Mouse (Mus musculus) CH12.LX (cell line): ENCODE measurements at regions not wholly inside any gene's neighbourhood (a gene's known extent, or its start where the extent isn't known, plus 50 kb on each side); places are given as distances from the start of the nearest gene placed in this dataset.

ENCODE experiments used
- DNase-seq: peaks from one replicate; pipeline ENCODE4 v3.0.0-alpha.2; 2013; ENCODE audit errors: extremely low read depth
- H3K27ac ChIP-seq: 2 replicates; pipeline ENCODE4 v1.5.1; 2012; ENCODE audit warnings: low read depth, mild to moderate bottlenecking, control low read depth, moderate library complexity; ENCODE audit not compliant: insufficient read depth
- H3K27me3 ChIP-seq: replicated peaks from 2 replicates; pipeline ENCODE3; 2012; ENCODE audit warnings: inconsistent platforms
- H3K36me3 ChIP-seq, 2 experiments: replicated peaks in 1 of 2; 2 replicates each; pipeline versions ENCODE3 to v1.6.1; 2012; ENCODE audit warnings: inconsistent platforms in 1 of 2, low read length in 1 of 2, mild to moderate bottlenecking in 1 of 2, mixed read lengths in 1 of 2, moderate library complexity in 1 of 2; ENCODE audit not compliant: control insufficient read depth in 1 of 2, insufficient read depth in 1 of 2
- H3K4me1 ChIP-seq, 2 experiments: 2 replicates each; pipeline ENCODE4 v1.6.1; 2012; ENCODE audit warnings: inconsistent platforms in 1 of 2, moderate library complexity in 1 of 2; ENCODE audit not compliant: insufficient read depth in 2 of 2, control insufficient read depth in 1 of 2
- H3K4me2 ChIP-seq: 2 replicates; pipeline ENCODE4 v1.6.1; 2012; ENCODE audit warnings: low read depth, mild to moderate bottlenecking, control low read depth; ENCODE audit not compliant: poor library complexity, insufficient read depth, severe bottlenecking
- H3K4me3 ChIP-seq, 3 experiments: fragments of 150-350 bp in 1 of 3; sonication (generic) in 1 of 3; replicated peaks in 1 of 3; 2 replicates each; pipeline versions ENCODE3 to v1.5.1; 2011 to 2012; ENCODE audit warnings: low read depth in 2 of 3, low read length in 2 of 3, mild to moderate bottlenecking in 2 of 3, moderate library complexity in 2 of 3, control low read depth in 1 of 3, improper control_type of control experiment in 1 of 3, inconsistent platforms in 1 of 3, mixed read lengths in 1 of 3; ENCODE audit not compliant: poor library complexity in 1 of 3
- H3K79me2 ChIP-seq: replicated peaks from 2 replicates; pipeline ENCODE4 v1.6.1; 2012; ENCODE audit warnings: mild to moderate bottlenecking, moderate library complexity; ENCODE audit not compliant: control insufficient read depth, poor library complexity, insufficient read depth, severe bottlenecking; ENCODE audit errors: extremely low read depth
- H3K9ac ChIP-seq: 2 replicates; pipeline ENCODE4 v1.6.1; 2012; ENCODE audit warnings: low read depth, mild to moderate bottlenecking, control low read depth, moderate library complexity; ENCODE audit not compliant: insufficient read depth
- H3K9me3 ChIP-seq: replicated peaks from 2 replicates; pipeline ENCODE3; 2012; ENCODE audit warnings: low read length, inconsistent platforms, mixed read lengths
- CTCF ChIP-seq, 2 experiments: IDR thresholded peaks in 1 of 2; conservative IDR thresholded peaks in 1 of 2; 2 replicates each; pipeline ENCODE4 v1.5.1; 2011 to 2012; ENCODE audit warnings: low read depth in 2 of 2, low read length in 2 of 2, improper control_type of control experiment in 1 of 2, inconsistent platforms in 1 of 2, mild to moderate bottlenecking in 1 of 2, moderate library complexity in 1 of 2
- E2F4 ChIP-seq: IDR thresholded peaks from 2 replicates; pipeline ENCODE4 v1.6.1; 2011; ENCODE audit warnings: low read depth, low read length, improper control_type of control experiment; ENCODE audit not compliant: insufficient replicate concordance
- ELF1 ChIP-seq: IDR thresholded peaks from 2 replicates; pipeline ENCODE4 v1.6.1; 2014; ENCODE audit warnings: low read depth, mild to moderate bottlenecking, inconsistent platforms, low read length, improper control_type of control experiment
- EP300 ChIP-seq: IDR thresholded peaks from 2 replicates; pipeline ENCODE4 v1.6.1; 2011; ENCODE audit warnings: low read length, improper control_type of control experiment
- MAZ ChIP-seq: IDR thresholded peaks from 2 replicates; pipeline ENCODE4 v1.6.1; 2012; ENCODE audit warnings: low read depth, mild to moderate bottlenecking, inconsistent platforms, low read length, improper control_type of control experiment, moderate library complexity
- MEF2A ChIP-seq: IDR thresholded peaks from 2 replicates; pipeline ENCODE4 v1.6.1; 2014; ENCODE audit warnings: low read depth, mild to moderate bottlenecking, inconsistent platforms, low read length, improper control_type of control experiment, borderline replicate concordance
- RAD21 ChIP-seq: IDR thresholded peaks from 2 replicates; pipeline ENCODE4 v1.6.1; 2011; ENCODE audit warnings: low read depth, mild to moderate bottlenecking, low read length, improper control_type of control experiment, moderate library complexity
- SMC3 ChIP-seq: IDR thresholded peaks from 2 replicates; pipeline ENCODE4 v1.6.1; 2011; ENCODE audit warnings: low read depth, low read length, improper control_type of control experiment
- ZKSCAN1 ChIP-seq: IDR thresholded peaks from 2 replicates; pipeline ENCODE4 v1.6.1; 2012; ENCODE audit warnings: low read depth, inconsistent platforms, low read length, improper control_type of control experiment, borderline replicate concordance
- ZMIZ1 ChIP-seq: IDR thresholded peaks from 2 replicates; pipeline ENCODE4 v1.6.1; 2012; ENCODE audit warnings: low read depth, mild to moderate bottlenecking, inconsistent platforms, low read length, improper control_type of control experiment
- dilution Hi-C: fragments of 300-500 bp; cut with MboI; formaldehyde crosslinking; loops from 2 replicates; pipeline ENCODE4 v1.14.3; 2020; ENCODE audit warnings: low sequenced_read_pairs; ENCODE audit not compliant: extremely low pct_unique_long_range_greater_than_20kb, extremely low pct_ligation_motif_present
- in situ Hi-C: fragments of 300-500 bp; cut with MboI; formaldehyde crosslinking; loops from 3 replicates; pipeline ENCODE4 v1.14.3; 2019; ENCODE audit warnings: low sequenced_read_pairs, low pct_ligation_motif_present, low pct_unique_long_range_greater_than_20kb, mixed read lengths

GRCm38 (mm10) chr17:75641010-75641498 is 89.3 kb upstream of the Fam98a start:
- dilution Hi-C loops, result no loop called here

GRCm38 (mm10) chr17:75640575-75640974 is 88.8 kb upstream of the Fam98a start:
- dilution Hi-C loops (no loop called here), in situ Hi-C loops (no loop called here)
- DNase-seq, result no peak
- Histone ChIP-seq H3K9me3 (no peaks in the 10 kb centered on the region), H3K79me2 (no peaks in the 10 kb centered on the region), H3K4me2 (no peak overlapping the region), H3K9ac (no peak overlapping the region), H3K27ac (no peak overlapping the region), H3K27me3 (no peaks in the 10 kb centered on the region), H3K4me1 (peaks cover 18 to 62% of the 10 kb centered on the region in 2 experiments), H3K36me3 (no peaks in the 10 kb centered on the region), H3K4me3 (no peak overlapping the region)
- TF ChIP-seq E2F4 (no peak), MAZ (no peak), ZKSCAN1 (no peak), ZMIZ1 (no peak), SMC3 (no peak), CTCF (conservative IDR thresholded peaks at IDR 0.05 in 1 of 2, IDR thresholded peaks at IDR 0.05 in 1 of 2; ENCODE audit: low read depth in 2 of 2, low read length in 2 of 2) (no peak)

More at GRCm38 (mm10) chr17:75641010-75641498, 89.3 kb upstream of the Fam98a start:
- Histone ChIP-seq H3K79me2 (no peaks in the 10 kb centered on the region), H3K4me1 (peaks cover 23 to 67% of the 10 kb centered on the region in 2 experiments), H3K27ac (no peak overlapping the region), H3K9me3 (no peaks in the 10 kb centered on the region), H3K27me3 (no peaks in the 10 kb centered on the region), H3K4me2 (no peak overlapping the region), H3K9ac (no peak overlapping the region)
- DNase-seq, result no peak
- in situ Hi-C loops, result no loop called here
- TF ChIP-seq RAD21, result no peak
- TF ChIP-seq, all 38 proteins: peak for 0
- Histone ChIP-seq H3K36me3 (no peaks in the 10 kb centered on the region), H3K4me3 (peak overlapping the region in 1 of 3 experiments; percentile 42)

- Histone ChIP-seq H3K9me3 (no peaks in the 10 kb centered on the region), H3K36me3 (no peaks in the 10 kb centered on the region), H3K27me3 (no peaks in the 10 kb centered on the region), H3K27ac (no peak overlapping the region), H3K9ac (no peak overlapping the region), H3K4me2 (no peak overlapping the region), H3K4me1 (peaks cover 0 to 4% of the 10 kb centered on the region in 2 experiments; a peak in 1 of 4 replicates), H3K79me2 (no peaks in the 10 kb centered on the region), H3K4me3 (no peak overlapping the region)
- TF ChIP-seq SMC3, result peak; percentile 38; the same call in 1 of the 2 replicates
- no peak for TF ChIP-seq EP300
- no peak for TF ChIP-seq MEF2A
- peak; percentile 68 for TF ChIP-seq RAD21
- no peak for TF ChIP-seq ELF1
- peak in 1 of 2 experiments; percentile 52; a peak in 2 of 4 replicates for TF ChIP-seq CTCF (conservative IDR thresholded peaks at IDR 0.05 in 1 of 2, IDR thresholded peaks at IDR 0.05 in 1 of 2; ENCODE audit: low read depth in 2 of 2, low read length in 2 of 2)
- no peak for DNase-seq
- dilution Hi-C loops (no loop called here), in situ Hi-C loops (no loop called here)
Measured at GRCm38 (mm10) chr17:75629857-75630256, 78.1 kb upstream of the Fam98a start.
